Mouse (Mus musculus) brown adipose tissue, adult 24 weeks (tissue): ENCODE results near the gene Pla2g15. TPM values are rescaled to one million over a fixed set of nuclear protein-coding genes. Genes with fewer than 3 reads are reported as not detected.

Experiments
- H3K27ac ChIP-seq: fragments of 200-500 bp; replicated peaks from 2 replicates; pipeline ENCODE4 v1.5.1; 2012; ENCODE audit warnings: low read depth, mild to moderate bottlenecking, low read length
- H3K4me1 ChIP-seq: fragments of 200-500 bp; 2 replicates; pipeline ENCODE4 v1.6.1; 2012; ENCODE audit warnings: low read length, mixed read lengths; ENCODE audit not compliant: control insufficient read depth, insufficient read depth, insufficient read length
- H3K4me3 ChIP-seq: fragments of 200-500 bp; 2 replicates; pipeline ENCODE4 v1.5.1; 2012; ENCODE audit warnings: low read depth, mild to moderate bottlenecking, low read length, moderate library complexity; ENCODE audit not compliant: insufficient read depth
- polyA plus RNA-seq: library from polyadenylated mRNA; stranded (reverse); fragments of >200 nt; gene quantifications from 2 replicates; pipeline ENCODE4 v1.2.4, GENCODE M21; 2012; ENCODE audit not compliant: missing spikeins, insufficient read depth, insufficient read length

The Pla2g15 gene
- polyA plus RNA-seq, 1 experiment: 13.4 TPM

DNA sequence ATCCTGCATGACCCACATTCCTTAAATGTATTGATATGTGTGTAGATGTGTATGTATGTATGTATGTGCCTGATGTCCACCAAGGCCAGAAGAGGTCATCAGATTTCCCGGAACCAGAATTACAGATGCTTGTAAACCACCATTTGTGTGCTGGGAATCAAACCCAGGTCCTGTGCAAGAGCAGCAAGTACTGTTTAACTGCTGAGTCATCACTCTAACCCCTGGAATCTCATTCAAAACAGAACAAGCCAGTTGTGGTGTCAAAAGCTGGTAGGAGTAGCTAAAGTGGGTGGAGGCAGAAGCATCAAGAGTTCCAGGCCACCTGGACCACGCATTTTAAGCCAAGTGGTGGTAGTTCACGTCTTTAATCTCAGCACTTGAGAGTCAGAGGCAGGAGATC is 63.8 kb downstream of the Pla2g15 start:
- Histone ChIP-seq H3K27ac (no peak overlapping the region), H3K4me1 (no peaks in the 10 kb centered on the region), H3K4me3 (no peak overlapping the region)

Other genes starting within 250 kb of the Pla2g15 start
- gene Pskh1, start 250.0 kb upstream of the Pla2g15 start, polyA plus RNA-seq: 15.8 and 18.0 TPM in 2 replicates
- not detected in 2 replicates for gene Ctrl, start 216.5 kb upstream of the Pla2g15 start, polyA plus RNA-seq
- 50.1 and 59.6 TPM in 2 replicates for gene Psmb10, start 212.0 kb upstream of the Pla2g15 start, polyA plus RNA-seq
- not detected in 2 replicates for gene Lcat, start 207.0 kb upstream of the Pla2g15 start, polyA plus RNA-seq
- gene Slc12a4, start 184.3 kb upstream of the Pla2g15 start, polyA plus RNA-seq: 5.8 and 11.4 TPM in 2 replicates
- gene Dpep3, start 171.0 kb upstream of the Pla2g15 start, polyA plus RNA-seq: not detected in 2 replicates
- gene Dus2, start 159.1 kb upstream of the Pla2g15 start, polyA plus RNA-seq: 11.8 and 12.8 TPM in 2 replicates
- not detected in 2 replicates for gene Dpep2nb, start 144.4 kb upstream of the Pla2g15 start, polyA plus RNA-seq
- gene Ddx28, start 138.5 kb upstream of the Pla2g15 start, polyA plus RNA-seq: 7.1 TPM in 2 replicates
- gene Nfatc3, start 91.6 kb upstream of the Pla2g15 start, polyA plus RNA-seq: 17.4 and 28.2 TPM in 2 replicates
- gene Esrp2, start 13.4 kb upstream of the Pla2g15 start, polyA plus RNA-seq: 0.63 and 1.5 TPM in 2 replicates
- 24.6 and 40.2 TPM in 2 replicates for gene Slc7a6, start 18.5 kb downstream of the Pla2g15 start, polyA plus RNA-seq
- gene Slc7a6os, start 60.5 kb downstream of the Pla2g15 start, polyA plus RNA-seq: 13.1 and 15.2 TPM in 2 replicates
- 8.0 and 16.7 TPM in 2 replicates for gene Prmt7, start 60.5 kb downstream of the Pla2g15 start, polyA plus RNA-seq
- 0.95 and 1.0 TPM in 2 replicates for gene Smpd3, start 187.6 kb downstream of the Pla2g15 start, polyA plus RNA-seq